Mouse (Mus musculus) liver, adult 2 months (tissue): ENCODE measurements at regions not wholly inside any gene's neighbourhood (a gene's known extent, or its start where the extent isn't known, plus 50 kb on each side); places are given as distances from the start of the nearest gene placed in this dataset.

Experiments used
- CTCF ChIP-seq: fragments of 200-500 bp; IDR thresholded peaks from 2 replicates; pipeline ENCODE4 v1.5.1; 2011; ENCODE audit warnings: low read depth, low read length, control low read depth
- POLR2A ChIP-seq: fragments of 200-500 bp; IDR thresholded peaks from 2 replicates; pipeline ENCODE4 v1.6.1; 2011; ENCODE audit warnings: low read length, control low read depth; ENCODE audit not compliant: insufficient read depth; ENCODE audit errors: extremely low read depth

- TF ChIP-seq CTCF (no peak), POLR2A (no peak)
Measured at GRCm38 (mm10) chr9:113381591-113382110, 326.4 kb downstream of the Pdcd6ip start.
